Mouse (Mus musculus) thymus, postnatal 10 days (tissue): Measurements from ENCODE around the gene Ear10.
"Not testable (repeated sequence)": the region's sequence is repeated elsewhere in the genome, so short reads cannot be mapped to it uniquely, and the experiment has no call there.

Experiments used
- DNase-seq, 2 experiments: peaks; one replicate each; pipeline ENCODE4 v3.0.0; 2021; ENCODE audit warnings: low spot score in 2 of 2

Gene Ear10

DNA sequence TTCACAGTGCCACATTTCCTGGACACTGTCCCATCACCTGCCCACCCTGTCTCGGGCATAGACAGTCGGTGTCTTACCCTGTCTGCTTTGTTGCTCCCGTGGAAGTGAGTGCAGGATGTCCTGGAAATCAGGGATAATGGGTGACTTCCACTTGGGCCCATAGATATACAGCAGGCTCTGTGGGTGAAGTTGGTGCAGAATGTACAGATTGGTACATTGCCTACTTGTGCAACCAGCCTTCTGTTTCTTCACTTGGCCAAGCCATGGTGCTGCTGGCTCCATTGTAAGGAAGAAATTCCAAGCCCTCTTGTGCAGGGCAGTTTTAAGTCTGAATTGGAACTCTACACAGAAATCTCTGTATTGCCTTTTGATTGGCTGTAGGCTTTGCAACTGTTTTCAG is at the start of gene Ear10:
Ear10 (minus strand) TSS at position 101 of the 400 bp plus-strand sequence.
- not testable (repeated sequence) for DNase-seq

DNA sequence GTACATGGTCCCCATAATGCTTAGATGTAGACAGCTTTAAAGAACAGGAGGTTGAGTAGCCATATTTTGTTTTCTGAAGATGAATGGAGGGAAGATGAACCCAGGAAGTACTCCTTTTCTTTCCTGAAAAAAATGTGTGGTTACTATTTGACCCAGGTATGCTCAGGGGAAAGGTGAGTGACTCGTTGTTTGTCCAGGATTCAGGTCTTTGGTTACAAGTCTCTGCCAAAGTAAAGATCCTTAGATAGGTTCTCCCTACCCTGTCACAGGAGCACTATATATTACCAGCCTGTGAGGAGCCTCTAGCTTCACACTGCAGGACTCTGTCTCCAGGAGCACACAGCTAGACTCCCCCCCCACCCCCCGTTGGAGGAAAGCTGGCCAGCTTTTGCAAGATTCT is 33.4 kb upstream of the Ear10 start, which contains the start of gene Ang5:
Ang5 (plus strand) TSS at position 301 of the 400 bp plus-strand sequence.
- not testable (repeated sequence) for DNase-seq

DNA sequence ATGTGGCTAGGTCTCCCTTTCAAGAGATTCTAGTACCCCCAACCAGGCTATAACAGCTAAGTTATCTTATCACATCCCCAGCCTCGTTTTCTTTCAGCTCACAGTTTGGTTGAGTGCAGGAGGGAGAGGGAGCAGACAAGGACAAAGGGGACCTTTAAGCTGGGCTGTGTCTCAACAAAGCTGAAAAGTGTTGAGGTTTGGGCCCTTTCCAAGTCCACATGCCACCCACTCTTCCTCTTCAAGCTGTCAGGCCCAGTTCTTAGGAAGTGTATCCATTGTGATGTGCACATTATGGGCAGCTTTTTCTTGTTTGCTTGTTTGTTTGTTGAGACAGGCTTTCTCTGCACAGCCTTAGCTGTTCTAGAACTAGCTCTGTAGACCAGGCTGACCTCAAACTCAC is 31.7 kb upstream of the Ear10 start:
- not testable (repeated sequence) for DNase-seq

DNA sequence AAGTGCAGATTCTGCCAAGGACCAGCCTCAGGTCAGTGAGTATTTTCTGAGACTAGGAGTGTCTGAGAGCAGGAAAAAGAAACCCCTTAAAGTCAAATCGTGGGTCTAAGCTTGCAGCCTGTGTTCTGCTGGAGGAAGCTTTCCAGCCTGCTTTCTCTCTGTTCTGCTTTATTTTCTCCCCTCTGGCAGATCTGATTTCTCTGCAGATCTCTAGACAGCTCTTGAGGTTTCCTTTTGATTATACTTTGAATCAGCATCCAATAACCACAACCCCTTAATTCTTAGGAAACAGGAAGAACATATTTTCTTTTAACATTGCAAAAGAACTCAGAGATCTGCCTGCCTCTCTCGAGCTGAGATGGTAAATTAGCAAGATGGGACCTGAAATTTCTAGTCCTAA is 30.0 kb upstream of the Ear10 start:
- DNase-seq: not testable (repeated sequence)

DNA sequence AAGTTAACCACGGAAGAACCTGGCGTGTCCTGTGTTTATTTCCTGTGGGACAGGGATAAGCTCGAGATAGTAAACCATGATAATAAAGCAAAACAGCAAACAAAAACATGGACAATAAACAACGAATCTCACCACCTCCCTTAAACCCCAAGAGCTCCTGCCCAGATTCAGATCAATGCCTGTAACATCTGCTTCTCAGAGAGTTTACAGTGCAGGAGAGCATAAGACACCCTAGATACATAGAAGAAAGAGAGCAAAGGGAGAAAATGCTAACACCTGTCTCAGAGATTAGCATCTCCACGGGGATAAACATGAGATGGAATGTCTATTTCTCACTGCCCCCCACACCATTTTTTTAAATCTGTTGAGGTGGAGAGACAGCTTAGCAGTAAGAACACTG is 10.0 kb upstream of the Ear10 start:
- DNase-seq: not testable (repeated sequence)

GRCm38 (mm10) chr14:43932991-43933390 is 9.6 kb upstream of the Ear10 start:
- DNase-seq: peak in 1 of 2 experiments; percentile 3

- not testable (repeated sequence) for DNase-seq
Measured at GRCm38 (mm10) chr14:43925404-43925950, 2.1 kb upstream of the Ear10 start.

- DNase-seq: peak; percentile 5 to 23
Measured at GRCm38 (mm10) chr14:43924688-43925403, 1.5 kb upstream of the Ear10 start, which contains the start of gene Gm8113. Gene Gm8113, plus strand, starts transcription at chr14:43925390.

- not testable (repeated sequence) for DNase-seq
Measured at GRCm38 (mm10) chr14:43918214-43918613, 5.1 kb downstream of the Ear10 start.

DNA sequence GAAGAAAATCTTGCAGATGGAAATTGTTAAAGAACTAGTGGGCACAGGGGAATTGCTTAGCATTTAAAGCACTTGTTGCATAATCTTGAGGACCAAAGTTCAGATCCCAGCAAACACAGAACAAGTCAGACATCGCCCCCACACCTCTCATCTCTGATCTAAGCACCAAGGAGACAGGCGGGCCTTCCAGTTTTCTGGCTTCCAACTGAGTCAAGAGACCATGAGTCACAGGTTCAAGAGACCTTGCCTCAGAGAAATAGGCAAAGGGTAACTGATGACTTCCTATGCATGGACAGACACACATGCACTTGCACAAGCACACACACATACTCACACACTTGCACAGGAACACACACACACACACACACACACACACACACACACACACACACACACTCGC is 24.8 kb downstream of the Ear10 start:
- DNase-seq: not testable (repeated sequence)

- not testable (repeated sequence) for DNase-seq
Measured at GRCm38 (mm10) chr14:43895357-43895756, 28.0 kb downstream of the Ear10 start.

DNA sequence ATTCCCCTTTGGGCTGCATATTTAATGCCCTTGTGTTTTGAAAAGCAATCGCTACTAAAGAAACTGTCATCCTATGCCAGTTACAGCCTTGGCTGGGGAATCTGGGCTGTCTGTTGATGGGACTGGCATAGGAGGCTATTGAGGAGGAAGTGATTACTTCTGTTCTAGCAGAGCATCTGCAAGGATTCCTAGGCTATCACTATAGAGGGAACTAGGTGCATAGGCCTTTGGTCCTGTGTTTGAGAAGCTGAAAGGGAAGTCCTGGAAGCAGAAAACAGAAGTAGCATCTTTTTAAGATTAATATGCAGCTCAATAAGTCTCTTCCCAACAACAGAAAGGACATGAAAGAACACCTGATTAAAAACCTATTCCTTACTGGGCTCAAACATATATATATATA is 32.1 kb downstream of the Ear10 start:
- DNase-seq: not testable (repeated sequence)

- not testable (repeated sequence) for DNase-seq
Measured at GRCm38 (mm10) chr14:43886235-43886634, 37.1 kb downstream of the Ear10 start.

- not testable (repeated sequence) for DNase-seq
Measured at GRCm38 (mm10) chr14:43879966-43880545, 43.3 kb downstream of the Ear10 start.

DNA sequence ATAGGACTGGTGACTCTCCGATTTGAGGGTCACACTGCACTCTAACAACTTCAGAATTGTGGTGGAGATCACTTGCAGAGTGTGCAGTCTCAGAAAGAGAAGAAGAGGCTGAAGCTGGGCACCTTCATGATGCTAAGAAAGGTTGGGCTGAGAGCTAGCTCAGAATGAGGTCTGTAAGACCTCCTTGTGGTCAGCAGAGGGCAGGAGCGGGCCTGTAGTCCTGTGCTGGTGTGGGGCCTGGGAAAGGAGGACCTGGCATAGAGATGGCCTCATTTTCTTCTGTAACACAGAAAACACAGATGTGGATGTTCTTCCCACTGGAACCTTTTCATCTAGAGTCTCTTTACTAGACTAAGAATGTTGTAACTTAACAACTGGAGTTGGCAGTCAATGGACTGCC is 45.6 kb downstream of the Ear10 start:
- not testable (repeated sequence) for DNase-seq

DNA sequence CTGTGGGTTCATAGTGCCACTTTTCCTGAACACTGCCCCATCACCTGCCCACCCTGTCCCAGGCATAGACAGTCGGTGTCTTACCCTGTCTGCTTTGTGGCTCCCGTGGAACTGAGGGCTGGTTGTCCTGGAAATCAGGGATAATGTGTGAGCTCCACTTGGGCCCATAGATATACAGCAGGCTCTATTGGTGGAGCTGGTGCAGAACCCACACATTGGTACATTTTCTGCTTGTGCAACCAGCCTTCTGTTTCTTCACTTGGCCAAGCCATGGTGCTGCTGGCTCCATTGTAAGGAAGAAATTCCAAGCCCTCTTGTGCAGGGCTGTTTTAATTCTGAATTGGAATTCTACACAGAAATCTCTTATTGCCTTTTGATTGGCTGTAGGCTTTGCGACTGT is 47.9 kb downstream of the Ear10 start, which contains the start of gene Ear1:
Ear1 (minus strand) TSS at position 101 of the 400 bp plus-strand sequence.
- not testable (repeated sequence) for DNase-seq

GRCm38 (mm10) chr14:43874862-43875261 is 48.5 kb downstream of the Ear10 start:
- not testable (repeated sequence) for DNase-seq
